Mouse (Mus musculus): ENCODE measurements around the gene Nisch.

DNA sequence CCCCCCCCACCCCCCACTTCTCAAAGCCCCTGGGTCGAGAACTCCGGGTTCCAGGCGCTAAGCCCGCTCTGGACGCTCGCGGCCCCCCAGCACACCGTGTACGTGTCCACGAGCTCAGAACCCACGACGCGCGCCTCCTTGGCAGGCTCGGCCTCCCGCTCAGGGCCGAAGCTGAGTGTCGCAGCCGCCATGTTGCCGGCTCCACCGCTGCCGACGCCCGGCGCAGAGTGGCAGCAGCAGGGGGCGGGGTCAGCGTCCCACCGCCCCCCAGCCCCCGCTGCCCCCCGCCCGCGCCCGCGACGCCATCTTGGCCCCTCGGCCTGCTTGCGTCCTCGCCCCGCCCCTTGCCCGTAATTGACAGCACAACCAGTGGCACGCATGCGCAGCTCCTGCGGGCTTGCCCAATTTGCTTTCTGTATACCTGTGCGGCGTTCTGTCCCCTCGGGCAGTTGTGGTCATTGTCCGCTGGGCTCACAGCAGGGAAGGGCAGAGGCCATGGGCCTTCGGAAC, 10.2 kb downstream of the Nisch start:
- no peak for TF ChIP-seq CTCF (IDR thresholded peaks at IDR 0.05; ENCODE audit: borderline replicate concordance, insufficient read depth, low read depth, low read length)
- peak; percentile 94 for TF ChIP-seq POLR2A (IDR thresholded peaks at IDR 0.05; ENCODE audit: borderline replicate concordance, insufficient read depth, low read length)
